Mouse (Mus musculus): ENCODE measurements around the gene Itga8.

Gene Itga8

DNA sequence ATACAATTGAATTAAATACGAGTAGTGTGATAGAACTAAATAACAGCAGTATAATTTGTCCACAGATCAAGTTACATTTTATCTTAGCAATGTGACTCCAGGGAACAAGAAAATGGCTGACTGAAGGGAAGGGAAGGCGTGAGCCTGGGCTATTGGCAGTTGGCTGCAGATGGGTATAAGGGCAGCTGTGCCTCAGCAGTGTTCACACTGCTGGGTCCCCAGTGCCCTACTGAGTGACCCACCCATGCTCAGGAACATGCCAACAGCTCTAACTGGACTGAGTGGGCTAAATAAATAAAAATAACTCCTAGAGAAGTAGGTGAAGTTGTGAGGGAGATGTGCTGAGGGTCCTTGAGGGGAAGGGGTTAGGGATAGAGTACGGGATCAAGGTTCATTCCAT is 103.5 kb downstream of the Itga8 start:
- DNase-seq (ENCODE audit: low spot score in 2 of 2): no peak

DNA sequence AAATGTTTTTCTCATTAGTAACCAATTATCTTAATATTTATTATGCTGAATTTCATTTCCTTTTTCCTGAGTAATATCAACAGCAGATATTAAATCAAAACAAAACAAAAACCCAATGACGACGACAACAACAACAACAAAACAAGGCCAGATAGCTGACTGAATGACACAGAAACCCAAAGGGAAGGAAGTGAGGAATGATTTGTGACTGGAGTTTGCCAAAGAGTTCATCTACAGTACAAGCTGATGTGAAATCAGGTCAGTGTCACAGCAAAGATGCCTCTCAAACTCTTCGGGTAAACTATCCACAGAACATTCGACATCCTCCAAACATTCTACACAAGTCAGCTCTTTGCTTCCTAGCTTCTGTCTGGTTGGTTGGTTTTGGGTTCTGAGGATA is 104.0 kb downstream of the Itga8 start:
- no peak for DNase-seq (ENCODE audit: low spot score in 2 of 2)

DNA sequence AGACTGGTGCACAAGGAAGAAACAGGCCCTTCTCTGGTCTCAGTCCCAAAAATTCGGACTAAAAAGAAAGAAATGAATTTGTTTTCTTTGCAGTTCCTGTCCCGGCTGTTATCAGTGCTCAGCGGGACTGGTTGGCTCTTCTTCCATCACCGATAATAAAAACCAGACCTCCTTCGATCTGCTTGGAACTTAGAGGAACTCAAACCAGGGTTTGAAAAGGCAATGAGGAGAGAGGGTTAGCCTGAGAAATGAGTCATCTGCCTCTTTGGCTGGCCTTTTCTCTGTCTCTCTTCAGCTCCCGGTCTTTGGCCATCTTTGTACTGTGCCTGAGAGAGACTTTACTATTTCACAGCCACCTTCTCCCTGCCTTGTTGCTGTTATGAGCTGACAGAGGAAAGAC is 112.7 kb downstream of the Itga8 start:
- DNase-seq (ENCODE audit: low spot score in 2 of 2): no peak

DNA sequence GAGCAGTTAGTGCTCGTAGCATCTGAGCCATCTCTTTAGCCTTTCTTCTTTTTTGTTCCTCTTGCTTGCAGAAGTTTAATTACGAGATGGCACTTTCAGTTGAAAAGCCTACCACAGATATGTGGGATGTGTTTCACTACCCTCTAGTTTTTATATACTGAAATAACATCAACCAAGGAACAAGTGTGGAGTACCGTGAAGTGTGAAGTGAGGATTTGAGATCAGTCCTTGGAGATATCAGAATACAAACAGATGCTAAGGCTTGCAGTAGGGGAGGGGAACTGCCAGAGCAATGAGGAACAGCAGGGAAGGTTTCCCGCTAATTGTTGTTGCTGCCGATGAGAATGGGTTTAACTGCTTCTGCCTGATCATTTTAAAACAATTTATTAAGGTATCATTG is 114.1 kb downstream of the Itga8 start:
- DNase-seq (ENCODE audit: low spot score in 2 of 2): no peak

DNA sequence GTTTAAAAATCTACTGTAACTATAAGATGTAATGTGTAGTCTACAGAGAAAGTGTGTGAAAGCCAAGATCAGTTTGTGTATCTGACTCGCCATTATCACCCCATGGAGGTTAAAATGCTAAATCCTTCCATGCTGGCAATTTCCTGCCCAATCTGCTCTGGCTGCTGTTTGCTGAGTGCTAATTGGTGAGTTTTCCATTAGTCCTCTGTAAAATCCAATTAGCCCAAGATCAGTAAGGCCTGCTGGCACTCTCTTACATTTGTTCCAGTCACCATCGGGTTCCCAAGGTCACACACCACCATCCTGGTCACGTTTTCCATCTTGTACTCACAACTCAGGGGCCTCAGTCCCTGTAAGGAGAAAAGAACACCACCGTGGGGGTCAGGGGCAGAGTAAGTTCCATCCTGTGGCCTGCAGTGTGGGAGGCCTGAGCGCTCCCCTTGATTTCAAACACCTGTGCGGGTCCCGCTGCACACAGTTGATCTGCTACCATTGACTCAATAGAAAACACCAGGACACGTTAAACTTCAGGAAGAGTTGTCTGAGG is 119.2 kb downstream of the Itga8 start:
- no peak for DNase-seq (ENCODE audit: low spot score in 2 of 2)

DNA sequence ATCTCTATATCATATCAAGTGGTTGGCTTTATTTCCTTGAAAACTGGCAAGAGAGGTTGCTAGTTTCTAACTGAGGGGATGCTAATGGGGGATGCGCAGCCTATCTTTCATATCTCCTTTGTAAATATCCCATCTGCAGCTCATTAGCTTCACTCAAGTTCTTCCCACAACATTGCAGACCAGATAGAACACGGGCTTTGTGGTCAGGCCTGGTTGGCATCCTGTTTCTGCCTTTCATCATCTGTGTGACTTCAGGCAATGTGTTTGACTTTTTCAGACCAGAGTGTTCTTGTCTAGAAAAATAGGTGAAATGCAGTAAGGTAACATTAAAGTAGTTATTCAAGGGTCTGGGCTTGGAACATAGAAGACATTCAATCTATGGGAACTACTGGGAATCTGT is 121.1 kb downstream of the Itga8 start:
- no peak for DNase-seq (ENCODE audit: low spot score in 2 of 2)

DNA sequence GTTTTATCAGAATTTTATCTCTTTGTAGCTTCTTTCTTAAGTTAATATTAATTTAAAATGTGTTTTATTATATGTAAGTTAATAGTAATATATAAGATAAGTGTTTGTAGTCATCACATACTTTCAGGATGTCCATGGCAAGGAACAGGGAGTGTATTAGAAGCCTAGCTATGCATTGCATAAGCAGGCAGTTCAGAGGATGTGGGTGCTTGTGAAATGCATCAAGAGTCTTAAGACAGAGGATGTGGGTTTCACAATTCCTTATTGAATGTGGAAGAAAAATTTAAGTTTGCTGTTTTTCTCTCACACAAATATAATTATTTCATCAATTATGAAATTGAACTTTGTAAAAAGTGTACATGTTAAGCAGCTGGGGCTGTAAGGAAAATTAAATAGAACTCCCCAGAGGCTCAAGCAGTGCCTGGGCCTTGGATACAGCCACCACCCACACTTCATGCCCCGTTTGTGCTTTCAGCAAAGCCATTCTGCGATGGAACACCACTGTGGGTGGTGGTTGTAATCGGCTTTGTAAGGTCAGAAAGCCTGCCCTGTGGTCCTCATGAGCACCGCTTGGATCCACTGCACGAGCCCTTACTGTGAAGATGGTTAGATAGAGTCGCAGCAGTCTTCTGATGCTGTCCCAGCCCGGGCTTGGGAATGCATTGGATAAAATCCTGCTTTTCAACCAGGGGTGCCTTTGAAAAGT is 126.8 kb downstream of the Itga8 start:
- no peak for DNase-seq (ENCODE audit: low spot score in 2 of 2)

DNA sequence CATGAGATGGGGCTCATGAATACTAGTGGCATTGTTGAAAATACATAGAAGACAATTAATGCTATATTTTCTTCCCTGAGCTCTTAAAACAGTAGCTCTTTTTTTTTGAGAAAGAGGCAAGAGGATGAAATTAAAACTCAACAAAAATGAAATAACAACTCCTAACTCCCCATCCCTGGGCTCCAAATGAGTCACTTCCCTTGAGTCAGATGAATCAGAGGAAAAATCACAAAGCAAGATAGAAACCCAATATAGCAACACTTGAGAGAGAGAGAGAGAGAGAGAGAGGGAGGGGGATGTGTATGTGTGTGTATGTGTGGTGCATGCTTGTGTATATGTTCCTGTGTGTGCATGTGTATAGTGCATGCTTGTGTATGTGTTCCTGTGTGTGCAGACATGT is 131.5 kb downstream of the Itga8 start:
- no peak for DNase-seq (ENCODE audit: low spot score in 2 of 2)

DNA sequence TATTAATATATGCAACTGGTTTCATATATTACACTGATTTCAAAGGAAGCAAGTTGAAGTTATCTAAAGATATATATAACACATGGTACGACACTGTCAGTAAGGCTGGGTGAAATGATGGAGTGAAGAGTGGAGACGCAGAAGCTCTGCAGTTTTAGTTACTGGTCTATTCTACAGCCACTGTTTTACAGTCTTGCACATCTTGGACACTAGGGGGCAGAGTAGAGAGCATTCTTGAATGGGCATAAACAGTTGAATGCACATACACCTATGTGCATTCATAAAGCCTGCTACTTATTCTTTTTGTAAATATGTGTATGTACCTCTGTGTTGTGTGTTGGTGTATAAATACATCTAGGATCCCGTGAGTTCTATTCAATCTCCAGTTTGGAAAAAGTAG is 141.2 kb downstream of the Itga8 start:
- DNase-seq (ENCODE audit: low spot score in 2 of 2): no peak

DNA sequence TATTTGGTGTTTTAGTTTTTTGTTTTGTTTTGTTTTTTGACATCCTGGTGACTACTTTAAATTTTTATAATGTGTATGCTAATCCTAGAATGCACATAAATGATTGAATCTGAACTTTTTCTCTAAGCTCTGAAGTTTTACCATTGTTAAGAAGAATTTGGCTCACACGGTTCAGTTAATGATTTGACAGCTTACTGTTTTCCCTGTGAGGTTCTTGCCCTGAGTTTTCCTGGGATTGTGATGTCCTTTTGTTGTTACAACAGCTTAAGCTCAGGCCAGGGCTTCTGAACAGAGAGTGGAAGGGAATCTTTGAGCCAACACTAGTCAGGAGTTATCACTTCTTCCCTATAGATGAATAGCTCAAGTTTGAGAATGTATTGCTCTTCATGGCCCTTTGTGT is 144.7 kb downstream of the Itga8 start:
- no peak for DNase-seq (ENCODE audit: low spot score in 2 of 2)

DNA sequence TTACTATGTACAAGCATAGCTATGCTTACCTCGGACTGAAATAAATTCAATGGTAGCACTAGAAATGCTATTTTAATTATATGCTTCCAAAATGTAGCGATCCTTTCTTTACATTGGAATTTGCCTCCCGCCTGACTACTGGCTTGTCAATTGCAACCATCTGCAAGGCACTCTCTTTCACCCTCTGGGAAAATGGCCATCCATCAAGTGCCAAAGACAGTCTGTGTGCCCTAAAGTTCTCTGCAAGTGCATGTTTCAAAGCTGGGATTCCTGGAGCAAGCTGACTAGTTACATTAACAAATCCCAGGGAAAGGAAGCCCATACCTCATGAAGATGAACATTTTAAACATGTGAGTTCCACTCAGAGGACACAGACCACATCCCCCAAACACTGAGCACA is 145.3 kb downstream of the Itga8 start:
- DNase-seq (ENCODE audit: low spot score in 2 of 2): no peak

DNA sequence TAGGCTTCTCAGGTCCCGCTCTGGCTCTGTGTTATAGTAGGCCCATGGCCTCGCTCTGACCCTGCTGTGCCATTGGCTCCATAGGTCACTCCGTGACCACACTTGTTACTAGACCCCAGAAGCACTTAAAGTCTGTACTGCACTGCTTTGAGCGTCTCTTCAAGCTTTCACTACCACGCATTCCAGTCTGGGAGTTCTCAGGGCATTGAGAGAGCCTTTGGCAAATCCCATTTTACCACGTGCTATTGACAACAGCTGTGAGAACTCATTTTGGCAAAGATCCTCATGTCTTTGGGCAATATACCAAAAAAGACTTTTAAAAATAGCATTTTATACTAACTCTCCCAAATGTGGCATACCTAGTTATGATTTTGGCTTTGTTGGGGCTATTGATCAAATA is 147.0 kb downstream of the Itga8 start:
- no peak for DNase-seq (ENCODE audit: low spot score in 2 of 2)

DNA sequence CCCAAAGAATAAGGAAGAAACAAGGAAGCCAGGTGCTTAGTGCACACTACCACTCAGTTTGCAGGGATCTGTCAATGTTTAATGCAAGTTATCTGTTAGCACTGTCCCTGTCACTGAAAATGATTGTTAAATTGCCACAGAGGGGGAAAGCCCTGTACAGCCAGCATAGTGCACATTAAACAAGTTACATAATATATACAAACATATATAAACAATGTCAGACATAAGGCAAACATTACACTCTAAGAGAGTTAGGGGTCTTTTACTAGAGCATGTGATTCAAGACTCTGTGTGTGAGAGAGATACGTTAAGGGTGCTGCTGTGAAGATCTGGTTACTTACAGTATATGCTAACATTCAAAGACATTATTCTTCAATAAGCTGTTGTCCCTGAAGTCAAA is 148.2 kb downstream of the Itga8 start:
- DNase-seq (ENCODE audit: low spot score in 2 of 2): no peak

DNA sequence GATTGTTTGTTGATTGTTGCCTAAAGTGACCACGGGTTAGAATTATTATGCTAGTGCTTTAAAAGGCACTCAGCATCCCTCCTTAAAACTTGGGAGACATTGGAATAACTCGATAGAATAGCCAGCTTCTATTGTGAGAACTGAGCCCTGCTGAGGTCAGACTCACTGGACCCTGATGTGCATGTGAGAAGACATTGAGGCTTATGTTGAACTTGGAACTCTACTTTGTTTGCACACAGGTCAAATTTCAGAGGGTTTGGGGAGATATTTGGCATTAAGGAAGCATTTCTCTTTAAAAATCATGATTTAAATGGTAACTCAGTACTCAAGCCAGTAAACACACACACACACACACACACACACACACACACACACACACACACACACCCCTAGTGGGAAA is 153.8 kb downstream of the Itga8 start:
- no peak for DNase-seq (ENCODE audit: low spot score in 2 of 2)

DNA sequence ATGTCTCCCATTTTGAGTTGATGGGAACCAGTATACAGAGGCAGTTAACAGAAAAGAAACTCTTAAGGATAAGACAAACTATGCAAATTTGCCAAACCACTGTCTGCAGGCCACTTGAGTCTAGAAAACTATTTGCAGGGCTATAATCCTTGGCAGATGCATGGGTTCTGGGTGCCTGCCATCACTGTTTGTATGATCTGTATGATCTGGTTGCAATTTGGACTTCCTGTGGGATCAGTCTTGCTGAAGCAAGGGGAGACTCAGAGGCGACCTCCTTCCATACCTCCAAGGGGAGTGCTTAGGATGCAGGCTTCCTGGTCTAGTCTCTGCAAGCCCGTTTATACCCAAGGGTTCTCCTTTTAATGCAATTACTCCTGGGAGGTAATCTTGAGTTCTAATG is 155.1 kb downstream of the Itga8 start:
- no peak for DNase-seq (ENCODE audit: low spot score in 2 of 2)

DNA sequence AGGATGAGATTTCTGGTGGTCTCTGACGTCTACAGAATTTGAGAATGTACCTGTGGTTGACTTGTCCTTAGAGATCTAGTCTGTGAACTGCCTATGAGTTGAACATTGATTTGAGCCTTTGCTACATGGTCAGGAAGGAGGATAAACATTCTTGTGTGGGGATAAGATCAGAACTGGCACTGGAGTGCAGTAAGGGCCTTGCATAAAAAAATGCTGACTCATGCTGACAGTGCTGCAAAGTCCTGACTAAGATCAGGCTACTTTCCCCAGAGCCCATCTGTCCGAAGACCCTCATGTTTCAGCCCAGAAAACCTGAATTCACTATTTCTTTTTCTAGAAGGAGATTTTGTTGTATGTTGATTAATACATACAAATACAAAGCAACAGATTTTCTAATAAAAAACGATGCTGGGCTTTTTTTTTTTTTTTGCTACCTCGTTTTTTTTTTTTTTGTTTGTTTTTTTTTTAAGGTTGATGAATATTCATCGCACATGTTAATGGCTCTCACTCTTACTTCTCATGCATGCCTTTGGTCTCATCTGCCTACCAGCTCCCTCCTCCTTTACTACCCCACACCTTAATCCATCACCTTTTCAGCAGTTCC is 162.9 kb downstream of the Itga8 start:
- no peak for DNase-seq (ENCODE audit: low spot score in 2 of 2)

DNA sequence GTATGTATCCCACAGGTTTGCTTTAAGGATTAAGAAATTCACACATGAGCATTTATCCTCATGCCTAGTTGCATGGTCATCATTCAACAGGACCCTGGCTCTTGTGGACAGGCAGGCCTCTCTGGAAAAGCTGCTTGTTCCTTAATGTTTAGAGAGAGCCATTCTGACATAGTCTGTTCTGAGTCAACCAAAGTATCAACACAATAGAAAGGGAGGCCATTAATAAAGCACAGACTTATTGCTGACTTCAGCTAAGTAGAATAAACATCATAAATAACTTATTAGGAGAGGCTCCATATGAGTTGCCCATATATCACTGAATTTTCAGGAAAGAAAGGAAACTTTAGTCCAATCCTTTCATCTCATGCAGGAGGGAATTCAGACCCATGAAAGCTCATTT is 175.1 kb downstream of the Itga8 start:
- no peak for DNase-seq (ENCODE audit: low spot score in 2 of 2)

DNA sequence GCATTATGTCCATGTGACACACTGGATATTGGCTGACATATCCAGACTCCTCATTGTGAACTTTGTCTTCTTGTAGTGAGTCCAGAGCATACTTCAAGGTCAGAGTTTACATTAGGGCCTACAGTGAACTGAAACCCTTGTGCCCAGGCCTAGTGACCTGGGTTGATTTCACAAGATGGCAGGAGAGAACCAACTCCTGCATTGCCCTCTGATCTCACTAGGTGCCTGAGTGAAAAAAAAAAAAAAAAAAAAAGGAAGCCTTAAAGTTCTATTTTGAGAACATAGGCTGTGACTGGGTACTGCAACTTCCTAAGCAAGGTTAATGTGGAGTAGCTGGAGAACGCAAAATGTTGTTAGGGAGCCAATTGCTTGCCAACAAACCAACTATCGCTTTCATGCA is 186.2 kb downstream of the Itga8 start:
- DNase-seq (ENCODE audit: low spot score in 2 of 2): no peak

DNA sequence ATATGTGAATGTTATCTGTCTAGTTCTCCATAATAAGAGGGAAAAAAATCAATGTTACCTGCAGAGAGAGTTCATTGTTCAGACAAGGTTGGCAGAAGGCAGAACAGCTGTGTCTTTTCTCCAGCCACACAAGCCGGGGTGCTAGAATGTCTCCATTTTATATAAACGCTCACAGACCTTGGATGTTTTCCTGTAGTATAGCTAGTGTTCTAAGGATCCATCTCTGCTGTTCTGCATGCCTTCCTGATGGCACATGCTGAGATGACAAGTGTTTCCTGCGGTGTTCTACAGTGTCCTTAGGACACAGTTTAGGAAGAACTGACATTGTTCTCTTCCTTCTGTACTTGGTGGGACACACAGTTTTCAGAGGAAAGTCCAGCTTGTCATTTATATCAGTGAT is 192.4 kb downstream of the Itga8 start:
- no peak for DNase-seq (ENCODE audit: low spot score in 2 of 2)

DNA sequence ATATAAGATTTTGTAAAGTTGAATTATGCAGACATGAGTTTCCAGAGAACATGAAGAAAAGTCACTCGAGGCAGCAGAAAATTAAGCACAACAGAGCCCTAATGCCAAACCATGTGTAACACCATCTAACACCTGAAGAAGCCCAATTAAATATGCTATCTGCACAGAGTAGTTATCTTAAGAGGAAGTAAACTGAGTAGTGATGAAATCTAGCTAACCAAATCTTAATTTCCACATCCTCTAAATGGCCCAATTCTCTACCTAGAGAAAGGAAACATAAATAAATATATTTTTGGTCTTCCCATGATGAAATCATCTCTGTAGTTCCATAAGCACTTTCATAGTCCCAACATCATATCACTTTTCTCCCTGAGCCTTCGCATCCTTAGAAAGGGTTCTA is 193.4 kb downstream of the Itga8 start:
- DNase-seq (ENCODE audit: low spot score in 2 of 2): no peak

DNA sequence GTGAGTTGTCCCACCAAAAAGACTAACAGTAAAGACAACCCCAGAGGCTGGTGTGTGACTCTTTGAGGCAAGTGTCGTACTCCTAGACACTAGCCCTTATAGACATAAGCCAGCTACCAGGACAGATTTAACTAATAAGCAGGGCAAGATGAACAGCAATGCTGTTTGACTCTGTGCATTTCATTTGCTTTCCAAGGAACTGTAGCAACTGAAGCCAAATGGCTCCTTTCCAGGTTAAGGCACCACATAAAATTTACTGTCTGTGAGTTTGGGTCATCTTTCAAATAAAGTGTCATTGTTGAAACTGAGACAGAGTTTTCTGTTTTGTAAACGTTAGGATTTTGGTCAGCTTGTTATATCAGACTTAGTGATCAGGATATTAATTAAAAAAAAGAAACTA is 194.5 kb downstream of the Itga8 start:
- no peak for DNase-seq (ENCODE audit: low spot score in 2 of 2)

DNA sequence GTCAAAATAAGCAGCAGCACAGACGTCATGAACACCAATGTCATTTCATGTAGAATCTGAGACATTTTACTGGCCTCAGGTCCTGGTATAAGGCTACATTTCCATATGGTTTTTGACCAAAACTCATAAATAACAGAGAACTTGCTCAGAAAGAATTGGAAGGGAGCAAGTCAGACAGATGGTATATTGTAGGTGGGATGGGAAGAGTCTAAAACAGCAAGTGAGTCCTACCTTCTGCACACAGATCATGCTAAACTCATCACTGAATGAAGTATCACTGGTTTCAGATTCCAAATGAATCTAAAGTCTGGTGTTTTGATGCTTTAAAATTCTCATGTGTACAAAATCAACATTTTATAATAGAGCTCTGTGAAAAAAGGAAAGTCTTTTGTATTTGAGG is 198.5 kb downstream of the Itga8 start:
- no peak for DNase-seq (ENCODE audit: low spot score in 2 of 2)

DNA sequence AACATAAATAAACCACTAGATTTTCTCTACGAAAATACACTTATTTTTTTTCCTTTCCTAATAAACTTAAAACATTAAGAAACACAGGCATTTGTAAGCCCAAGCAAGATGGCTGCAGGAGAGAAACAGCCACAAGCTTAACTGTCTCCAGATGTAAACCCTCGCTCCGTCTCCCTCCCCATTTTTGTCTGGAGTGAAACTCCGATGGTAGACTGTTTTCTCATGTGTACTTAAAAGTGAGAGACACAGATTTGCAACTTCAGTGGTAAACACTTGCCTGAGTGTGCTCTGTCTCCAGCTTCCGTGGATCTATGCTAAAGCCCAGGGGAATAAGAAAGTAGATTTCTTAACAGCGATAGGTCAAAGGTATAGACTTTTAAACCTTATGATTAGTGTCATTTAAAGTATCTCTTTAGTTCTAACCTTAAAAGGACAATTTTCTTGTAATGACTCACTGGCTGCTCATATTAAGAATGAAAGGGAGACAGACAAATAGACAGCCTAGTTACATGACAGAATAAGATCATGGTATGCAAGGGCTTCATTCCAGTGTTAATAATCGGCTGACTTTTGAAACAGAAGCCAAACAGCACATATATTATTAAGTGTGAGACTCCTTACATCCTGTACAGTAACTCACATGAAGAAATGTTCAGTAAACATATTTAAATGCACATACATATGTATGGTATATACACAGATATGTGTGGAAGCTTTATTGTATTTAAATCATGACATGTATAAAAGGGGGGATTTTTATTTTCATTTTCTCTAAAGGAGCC is 209.3 kb downstream of the Itga8 start:
- DNase-seq (ENCODE audit: low spot score in 2 of 2): no peak
